Mouse (Mus musculus) ES-E14 (cell line): ENCODE results near the gene Abcg4. TPM values are rescaled to one million over a fixed set of nuclear protein-coding genes. Genes with fewer than 3 reads are reported as not detected.

Source experiments
- DNase-seq: peaks from one replicate; pipeline ENCODE4 v3.0.0-alpha.2; 2013; ENCODE audit warnings: low read depth, low spot score
- H3K27ac ChIP-seq: 2 replicates; pipeline ENCODE4 v1.5.1; 2012; ENCODE audit warnings: low read depth, mild to moderate bottlenecking, low read length, moderate library complexity, mixed read lengths; ENCODE audit not compliant: poor library complexity, insufficient read depth, severe bottlenecking
- H3K36me3 ChIP-seq: 2 replicates; pipeline ENCODE4 v1.6.1; 2012; ENCODE audit warnings: mild to moderate bottlenecking, low read length, moderate library complexity, mixed read lengths; ENCODE audit not compliant: control insufficient read depth, poor library complexity, insufficient read depth, severe bottlenecking
- H3K4me1 ChIP-seq, 2 experiments: fragments of 150-350 bp in 1 of 2; sonication (generic) in 1 of 2; 2 replicates each; pipeline ENCODE4 v1.6.1; 2012; ENCODE audit warnings: low read length in 2 of 2, mild to moderate bottlenecking in 1 of 2, mixed read lengths in 1 of 2; ENCODE audit not compliant: control insufficient read depth in 2 of 2, insufficient read depth in 2 of 2, poor library complexity in 1 of 2
- H3K4me3 ChIP-seq, 2 experiments: fragments of 150-350 bp in 1 of 2; sonication (generic) in 1 of 2; 2 replicates each; pipeline ENCODE4 v1.5.1; 2012; ENCODE audit warnings: low read length in 2 of 2, low read depth in 1 of 2, mild to moderate bottlenecking in 1 of 2, mixed read lengths in 1 of 2; ENCODE audit not compliant: insufficient read depth in 1 of 2, poor library complexity in 1 of 2, severe bottlenecking in 1 of 2
- H3K9ac ChIP-seq: 2 replicates; pipeline ENCODE4 v1.6.1; 2012; ENCODE audit warnings: low read depth, mild to moderate bottlenecking, low read length, mixed read lengths; ENCODE audit not compliant: poor library complexity, insufficient read depth, severe bottlenecking
- H3K9me3 ChIP-seq: fragments of 150-350 bp; sonication (generic); 2 replicates; pipeline ENCODE4 v1.6.1; 2012; ENCODE audit warnings: low read depth, mild to moderate bottlenecking, low read length; ENCODE audit not compliant: control insufficient read depth, insufficient read depth
- CHD2 ChIP-seq: IDR thresholded peaks from 2 replicates; pipeline ENCODE4 v1.6.1; 2014; ENCODE audit warnings: mild to moderate bottlenecking, low read depth, low read length, inconsistent platforms
- HCFC1 ChIP-seq: IDR thresholded peaks from 2 replicates; pipeline ENCODE4 v1.6.1; 2012; ENCODE audit warnings: low read length, inconsistent platforms, borderline replicate concordance; ENCODE audit not compliant: insufficient read depth
- MAFK ChIP-seq: IDR thresholded peaks from 2 replicates; pipeline ENCODE4 v1.6.1; 2014; ENCODE audit warnings: mild to moderate bottlenecking, low read depth, low read length, inconsistent platforms; ENCODE audit not compliant: insufficient read depth
- ZC3H11A ChIP-seq: IDR thresholded peaks from 2 replicates; pipeline ENCODE4 v1.6.1; 2012; ENCODE audit warnings: low read depth, mild to moderate bottlenecking, inconsistent platforms, low read length, borderline replicate concordance
- ZNF384 ChIP-seq: IDR thresholded peaks from 2 replicates; pipeline ENCODE4 v1.6.1; 2012; ENCODE audit warnings: low read depth, low read length, inconsistent platforms
- in situ Hi-C, 2 experiments: fragments of 600-800 bp; cut with MboI; formaldehyde crosslinking; loops; one replicate each; pipeline ENCODE4 v1.15.1; 2025; ENCODE audit warnings: low sequenced_read_pairs in 2 of 2, inconsistent platforms in 1 of 2; ENCODE audit not compliant: unreplicated experiment in 2 of 2
- total RNA-seq: library from RNA; depleted of rRNA; stranded (reverse); fragments of 300-350 nt; gene quantifications from 2 replicates; pipeline ENCODE4 v1.2.3, GENCODE M21; 2012

Abcg4 gene
- total RNA-seq, 1 experiment: 0.45 TPM

DNA sequence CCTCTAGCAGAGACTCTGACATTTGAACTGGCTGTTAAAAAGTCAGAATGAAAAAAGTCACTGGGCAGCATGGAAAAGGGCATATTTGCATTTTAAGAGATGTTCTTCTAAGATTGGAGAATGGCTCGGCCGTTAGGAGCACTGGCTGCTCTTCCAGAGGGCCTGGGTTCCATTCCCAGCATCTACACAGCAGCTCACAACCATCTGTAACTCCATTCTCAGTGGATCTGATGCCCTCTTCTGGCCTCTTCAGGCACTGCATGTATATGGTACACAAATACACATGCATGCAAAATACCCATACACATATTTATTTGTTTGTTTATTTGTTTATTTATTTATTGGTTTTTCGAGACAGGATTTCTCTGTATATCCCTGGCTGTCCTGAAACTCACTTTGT is 19.3 kb downstream of the Abcg4 start:
- peaks cover 0 to 2% of the 10 kb centered on the region in 2 experiments; a peak in 2 of 4 replicates for H3K4me1 ChIP-seq
- in situ Hi-C loops: no loop called here
- no peak overlapping the region for H3K4me3 ChIP-seq
- H3K27ac ChIP-seq: no peak overlapping the region
- TF ChIP-seq MAFK: no peak
- DNase-seq: peak; percentile 44
- no peak overlapping the region for H3K9ac ChIP-seq
- H3K9me3 ChIP-seq: no peaks in the 10 kb centered on the region
- no peaks in the 10 kb centered on the region for H3K36me3 ChIP-seq

DNA sequence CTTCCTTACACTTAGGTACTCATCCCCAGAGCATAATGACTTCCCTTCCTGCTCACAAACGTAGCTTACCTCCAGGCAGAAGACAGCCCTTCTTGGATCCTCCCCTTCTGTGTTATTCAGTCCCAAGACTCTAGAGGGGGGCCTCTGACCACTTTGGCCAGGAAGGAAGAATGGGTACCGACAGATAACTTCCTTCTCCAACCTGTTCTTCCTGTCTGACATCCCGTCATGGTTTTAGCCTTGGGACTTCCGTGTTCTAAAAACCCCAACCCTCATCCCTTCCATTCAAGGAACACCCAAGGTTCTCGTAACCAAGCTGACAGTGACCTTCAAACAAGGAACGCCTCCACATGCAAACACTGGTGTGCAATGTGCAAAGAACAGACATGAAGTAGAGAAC is 20.0 kb downstream of the Abcg4 start, which contains the start of gene Nlrx1:
Gene Nlrx1 (minus strand): TSS at position 168 of the 400 bp plus-strand sequence.
- Histone ChIP-seq H3K9me3 (no peaks in the 10 kb centered on the region), H3K9ac (peak within 1 kb of the TSS; percentile 74), H3K36me3 (no peaks in the 10 kb centered on the region), H3K27ac (no peak within 1 kb of the TSS), H3K4me3 (peak within 1 kb of the TSS; percentile 71 to 76), H3K4me1 (peaks cover 0 to 2% of the 10 kb centered on the region in 2 experiments; a peak in 3 of 4 replicates)
- TF ChIP-seq ZNF384 (no peak), ZC3H11A (no peak), MAFK (no peak), HCFC1 (no peak), CHD2 (no peak)
- no peak for DNase-seq
- in situ Hi-C loops: no loop called here

DNA sequence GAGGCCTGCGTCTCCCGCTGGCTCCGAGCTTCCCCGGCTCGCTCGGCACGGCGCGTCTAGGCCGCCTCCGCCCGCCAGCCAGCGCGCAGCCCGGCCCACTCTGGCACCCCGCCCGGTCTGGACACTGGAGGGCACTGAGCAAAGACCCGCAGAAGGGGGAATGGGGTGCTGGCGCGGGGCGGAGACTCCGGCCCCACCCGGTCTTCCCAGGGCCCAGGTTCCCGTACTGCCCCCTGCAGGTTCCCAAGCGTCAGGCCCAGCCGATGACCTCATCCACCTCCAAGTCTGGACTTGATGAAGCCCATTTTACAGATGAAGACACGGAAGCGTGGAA is 20.4 kb downstream of the Abcg4 start:
- DNase-seq: peak; percentile 73
- Histone ChIP-seq H3K27ac (no peak overlapping the region), H3K9ac (peak overlapping the region; percentile 74), H3K4me3 (peak overlapping the region; percentile 71 to 76), H3K36me3 (no peaks in the 10 kb centered on the region), H3K9me3 (no peaks in the 10 kb centered on the region), H3K4me1 (peaks cover 0 to 2% of the 10 kb centered on the region in 2 experiments; a peak in 3 of 4 replicates)
- in situ Hi-C loops: no loop called here
- TF ChIP-seq MAFK (no peak), ZNF384 (no peak), CHD2 (no peak), HCFC1 (no peak), ZC3H11A (no peak)

DNA sequence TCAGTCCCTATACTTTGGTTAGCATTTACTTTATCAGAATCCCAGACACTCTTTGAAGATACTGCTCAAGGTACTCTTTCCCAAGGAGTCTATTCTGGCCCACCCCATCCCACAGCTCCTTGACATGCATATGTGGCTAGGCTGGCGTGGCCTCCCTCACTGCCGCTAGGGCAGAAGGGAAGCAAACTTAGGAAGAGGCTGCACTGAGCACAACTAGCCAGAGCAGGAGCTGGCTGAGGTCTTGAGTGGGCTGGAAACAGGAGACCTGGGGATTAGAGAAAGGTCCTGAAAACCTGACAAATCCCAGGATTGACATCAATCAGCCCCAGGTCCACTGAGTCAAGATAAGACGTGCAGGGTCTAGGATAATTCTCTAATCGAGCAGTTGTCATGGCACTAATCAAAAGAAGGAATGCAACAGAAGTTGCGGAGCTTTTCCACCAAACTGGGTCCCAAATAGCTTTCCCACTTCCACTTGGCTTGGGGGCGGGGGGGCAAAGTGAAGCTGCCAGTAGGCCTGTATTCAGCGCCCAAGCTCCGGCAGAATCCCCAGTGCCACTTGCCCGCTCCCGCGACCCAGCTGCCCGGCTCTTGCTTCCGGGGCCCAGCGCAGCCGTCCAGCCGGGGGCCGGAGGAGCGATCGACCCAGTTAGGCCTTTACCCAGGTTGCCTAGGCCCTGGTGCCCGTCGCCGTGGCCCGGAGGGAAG is 20.9 kb downstream of the Abcg4 start:
- in situ Hi-C loops: no loop called here
- H3K4me3 ChIP-seq: peak overlapping the region; percentile 71 to 76
- no peak for DNase-seq
- H3K9me3 ChIP-seq: no peaks in the 10 kb centered on the region
- peaks cover 2% of the 10 kb centered on the region in 2 experiments; a peak in 3 of 4 replicates for H3K4me1 ChIP-seq
- TF ChIP-seq ZC3H11A (no peak), HCFC1 (no peak), CHD2 (no peak), MAFK (no peak), ZNF384 (no peak)
- H3K9ac ChIP-seq: peak overlapping the region; percentile 74
- no peaks in the 10 kb centered on the region for H3K36me3 ChIP-seq
- H3K27ac ChIP-seq: no peak overlapping the region
